Mouse (Mus musculus) c-Kit-negative CD71-positive TER-119-positive erythroid progenitor cells, embryonic 14.5 days (primary cell): ENCODE results near the gene Tcf7l1.

Experiments
- DNase-seq: peaks from one replicate; pipeline ENCODE4 v3.0.0-alpha.2; 2013; ENCODE audit warnings: low read depth, low spot score

The Tcf7l1 gene

GRCm38 (mm10) chr6:72663000-72663399 is 126.1 kb downstream of the Tcf7l1 start:
- DNase-seq, result no peak

- no peak for DNase-seq
Measured at GRCm38 (mm10) chr6:72660391-72660720, 128.7 kb downstream of the Tcf7l1 start.

GRCm38 (mm10) chr6:72659717-72660390 is 129.2 kb downstream of the Tcf7l1 start:
- no peak for DNase-seq

- DNase-seq, result peak; percentile 22
Measured at GRCm38 (mm10) chr6:72658006-72658405, 131.0 kb downstream of the Tcf7l1 start.

- DNase-seq, result no peak
Measured at GRCm38 (mm10) chr6:72656053-72656442, 133.0 kb downstream of the Tcf7l1 start.

- no peak for DNase-seq
Measured at GRCm38 (mm10) chr6:72655309-72656052, 133.6 kb downstream of the Tcf7l1 start.

- DNase-seq, result no peak
Measured at GRCm38 (mm10) chr6:72654355-72654754, 134.7 kb downstream of the Tcf7l1 start.

GRCm38 (mm10) chr6:72653419-72653818 is 135.6 kb downstream of the Tcf7l1 start:
- DNase-seq, result no peak

- no peak for DNase-seq
Measured at GRCm38 (mm10) chr6:72650338-72650851, 138.7 kb downstream of the Tcf7l1 start.

- no peak for DNase-seq
Measured at GRCm38 (mm10) chr6:72648002-72648595, 141.0 kb downstream of the Tcf7l1 start.

GRCm38 (mm10) chr6:72647383-72647820 is 141.7 kb downstream of the Tcf7l1 start:
- DNase-seq, result peak; percentile 20

- DNase-seq, result no peak
Measured at GRCm38 (mm10) chr6:72645364-72645763, 143.7 kb downstream of the Tcf7l1 start.

- no peak for DNase-seq
Measured at GRCm38 (mm10) chr6:72644576-72644975, 144.5 kb downstream of the Tcf7l1 start.

GRCm38 (mm10) chr6:72641218-72641954 is 147.7 kb downstream of the Tcf7l1 start:
- no peak for DNase-seq

GRCm38 (mm10) chr6:72636940-72637339 is 152.1 kb downstream of the Tcf7l1 start:
- no peak for DNase-seq

- no peak for DNase-seq
Measured at GRCm38 (mm10) chr6:72635760-72636431, 153.2 kb downstream of the Tcf7l1 start.

GRCm38 (mm10) chr6:72634311-72634710 is 154.7 kb downstream of the Tcf7l1 start:
- DNase-seq, result no peak

- DNase-seq, result no peak
Measured at GRCm38 (mm10) chr6:72631700-72632099, 157.4 kb downstream of the Tcf7l1 start.

- DNase-seq, result no peak
Measured at GRCm38 (mm10) chr6:72630961-72631360, 158.1 kb downstream of the Tcf7l1 start.

GRCm38 (mm10) chr6:72630370-72630769 is 158.7 kb downstream of the Tcf7l1 start:
- no peak for DNase-seq

GRCm38 (mm10) chr6:72627276-72627675 is 161.8 kb downstream of the Tcf7l1 start:
- DNase-seq, result no peak
